Mouse (Mus musculus) gastrocnemius, adult 8-10 months (tissue): ENCODE measurements around the gene Erbb2. TPM values are rescaled to one million over a fixed set of nuclear protein-coding genes. Genes with fewer than 3 reads are reported as not detected.

ENCODE experiments used
- DNase-seq, 2 experiments: peaks; one replicate each; pipeline ENCODE4 v3.0.0; 2022; ENCODE audit warnings: low spot score in 2 of 2
- total RNA-seq, 4 experiments: library from RNA; stranded (reverse); gene quantifications; 2 replicates each; pipeline ENCODE4 v1.2.4; 2022

Erbb2 gene
- total RNA-seq, 4 experiments from 2014 or later: 1.3 to 1.5 (median 1.4) TPM

GRCm38 (mm10) chr11:98457367-98458120, 45.3 kb downstream of the Erbb2 start:
- DNase-seq: peak; percentile 59 to 65

- no peak for DNase-seq
Measured at GRCm38 (mm10) chr11:98458121-98458990, 46.1 kb downstream of the Erbb2 start.

- DNase-seq: no peak
Measured at GRCm38 (mm10) chr11:98459071-98459741, 46.9 kb downstream of the Erbb2 start.

GRCm38 (mm10) chr11:98459860-98460259, 47.6 kb downstream of the Erbb2 start:
- no peak for DNase-seq

- DNase-seq: no peak
Measured at GRCm38 (mm10) chr11:98461109-98461720, 48.9 kb downstream of the Erbb2 start.

- DNase-seq: no peak
Measured at GRCm38 (mm10) chr11:98462255-98462654, 50.0 kb downstream of the Erbb2 start.

GRCm38 (mm10) chr11:98463911-98464310, 51.6 kb downstream of the Erbb2 start:
- DNase-seq: no peak

- DNase-seq: no peak
Measured at GRCm38 (mm10) chr11:98464516-98464915, 52.2 kb downstream of the Erbb2 start.

GRCm38 (mm10) chr11:98469761-98470714, 57.8 kb downstream of the Erbb2 start:
- DNase-seq: no peak

GRCm38 (mm10) chr11:98470795-98471194, 58.5 kb downstream of the Erbb2 start:
- DNase-seq: no peak

GRCm38 (mm10) chr11:98472696-98473095, 60.4 kb downstream of the Erbb2 start:
- DNase-seq: no peak

- DNase-seq: no peak
Measured at GRCm38 (mm10) chr11:98473916-98474479, 61.7 kb downstream of the Erbb2 start.

GRCm38 (mm10) chr11:98474967-98475366, 62.7 kb downstream of the Erbb2 start:
- DNase-seq: no peak

GRCm38 (mm10) chr11:98475630-98476433, 63.6 kb downstream of the Erbb2 start:
- no peak for DNase-seq

GRCm38 (mm10) chr11:98476434-98476807, 64.2 kb downstream of the Erbb2 start:
- no peak for DNase-seq

- no peak for DNase-seq
Measured at GRCm38 (mm10) chr11:98477011-98477701, 64.9 kb downstream of the Erbb2 start.

- no peak for DNase-seq
Measured at GRCm38 (mm10) chr11:98479026-98479939, 67.0 kb downstream of the Erbb2 start.
